Mouse (Mus musculus): ENCODE data around the gene Espn.

DNA sequence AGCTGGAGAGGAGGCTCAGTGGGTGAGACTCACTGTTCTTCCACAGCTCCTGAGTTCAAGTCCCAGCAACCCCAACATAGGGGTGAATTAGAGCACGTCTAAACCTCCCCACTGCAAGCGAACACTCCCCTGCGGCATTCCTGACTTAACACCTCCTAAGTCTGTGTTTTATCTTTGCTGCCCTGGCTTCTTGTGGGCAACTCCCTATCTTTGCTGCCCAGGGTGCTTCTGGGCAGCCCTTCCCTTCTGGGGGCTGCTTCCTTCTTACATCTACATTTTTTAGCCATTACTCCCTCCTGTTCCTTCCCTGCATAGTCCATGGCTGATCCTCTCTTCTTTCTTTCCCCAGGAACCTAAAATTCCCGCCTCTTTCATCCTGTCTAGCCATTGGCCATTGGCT, 41.5 kb downstream of the Espn start:
- TF ChIP-seq ZC3H11A (IDR thresholded peaks at IDR 0.05; ENCODE audit: borderline replicate concordance, low read depth, low read length) (no peak), HCFC1 (IDR thresholded peaks at IDR 0.05; ENCODE audit: borderline replicate concordance, insufficient read depth, low read length) (no peak)
